Mouse (Mus musculus) heart, adult 2 months (tissue): ENCODE results near the gene Stim1. TPM values are rescaled to one million over a fixed set of nuclear protein-coding genes. Genes with fewer than 3 reads are reported as not detected.
A peak's percentile ranks its signal among the peaks of the same experiment; 100 is the strongest.

Experiments used
- DNase-seq, 2 experiments: peaks; one replicate each; pipeline ENCODE4 v3.0.0; 2021
- H3K27ac ChIP-seq: fragments of 200-600 bp; 2 replicates; pipeline ENCODE4 v1.8.1; 2022
- H3K27me3 ChIP-seq: fragments of 200-500 bp; 2 replicates; pipeline ENCODE4 v1.6.1; 2012; ENCODE audit warnings: mild to moderate bottlenecking, low read length, inconsistent platforms, mixed read lengths; ENCODE audit not compliant: control insufficient read depth, insufficient read depth
- H3K36me3 ChIP-seq: fragments of 200-500 bp; 2 replicates; pipeline ENCODE4 v1.6.1; 2012; ENCODE audit warnings: low read length, inconsistent platforms; ENCODE audit not compliant: control insufficient read depth, insufficient read depth
- H3K4me1 ChIP-seq: fragments of 200-500 bp; 2 replicates; pipeline ENCODE4 v1.6.1; 2011; ENCODE audit warnings: low read length; ENCODE audit not compliant: control insufficient read depth, insufficient read depth
- H3K4me3 ChIP-seq: fragments of 200-600 bp; 2 replicates; pipeline ENCODE4 v1.8.1; 2022
- H3K79me2 ChIP-seq: fragments of 200-500 bp; replicated peaks from 2 replicates; pipeline ENCODE4 v1.6.1; 2012; ENCODE audit warnings: mild to moderate bottlenecking, inconsistent platforms, low read length, moderate library complexity, mixed read lengths; ENCODE audit not compliant: control insufficient read depth, insufficient read depth
- H3K9ac ChIP-seq: fragments of 200-500 bp; 2 replicates; pipeline ENCODE4 v1.6.1; 2012; ENCODE audit warnings: low read depth, mild to moderate bottlenecking, control low read depth, inconsistent platforms, low read length, mixed read lengths
- CTCF ChIP-seq: fragments of 200-600 bp; IDR thresholded peaks from 2 replicates; pipeline ENCODE4 v1.8.1; 2022; ENCODE audit warnings: antibody characterized with exemption, mild to moderate bottlenecking, moderate library complexity
- EP300 ChIP-seq: fragments of 200-500 bp; IDR thresholded peaks from 2 replicates; pipeline ENCODE4 v1.6.1; 2011; ENCODE audit warnings: low read depth, low read length, control low read depth; ENCODE audit not compliant: insufficient read depth
- POLR2A ChIP-seq: fragments of 200-500 bp; IDR thresholded peaks from 2 replicates; pipeline ENCODE4 v1.6.1; 2011; ENCODE audit warnings: mild to moderate bottlenecking, low read depth, low read length, control low read depth; ENCODE audit not compliant: insufficient read depth
- WGBS: fragments of 180-500 bp; shearing (Covaris S2); methylation state at CpG from one replicate; pipeline ENCODE4 v1.1.7; 2018; 5-methylcytosine and 5-hydroxymethylcytosine counted together
- intact Hi-C: fragments of 180-260 bp; cut with DNase I; formaldehyde crosslinking; loops from one replicate; pipeline ENCODE4 v1.15.1; 2025
- polyA plus RNA-seq: library from polyadenylated mRNA; depleted of rRNA; stranded (reverse); fragments of >200 nt; gene quantifications from 2 replicates; pipeline ENCODE4 v1.2.3, GENCODE M21; 2012
- total RNA-seq, 2 experiments: library from RNA; stranded (reverse); gene quantifications; 2 replicates each; pipeline ENCODE4 v1.2.3; 2021

Stim1 gene
- total and polyA plus RNA-seq, 3 experiments: 22.8 to 24.1 (median 23.9) TPM

DNA sequence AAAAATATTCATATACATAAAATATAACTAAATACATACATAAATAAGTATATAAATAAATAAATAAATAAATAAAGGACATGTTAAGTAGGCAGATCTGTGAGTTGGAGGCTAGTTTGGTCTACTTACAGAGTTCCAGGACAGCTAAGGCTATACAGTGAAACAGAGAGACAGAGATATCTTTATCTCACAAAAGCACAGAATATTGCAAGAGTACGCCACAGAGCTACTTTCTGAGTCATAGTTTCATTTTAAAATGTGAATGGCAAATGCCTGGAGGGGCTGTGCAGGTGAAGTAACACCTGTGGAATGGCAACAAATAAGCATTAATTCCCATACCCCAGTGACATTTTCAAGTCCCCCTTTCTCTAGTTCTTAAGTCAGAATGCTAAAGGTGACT is 14.0 kb upstream of the Stim1 start:
- no peaks in the 10 kb centered on the region; the same call in 1 of the 2 replicates for H3K79me2 ChIP-seq
- no peaks in the 10 kb centered on the region for H3K36me3 ChIP-seq
- H3K4me3 ChIP-seq: no peak overlapping the region
- H3K9ac ChIP-seq: no peak overlapping the region
- WGBS: 87% methylated on average over 1 of the region's 1 CpGs
- H3K27ac ChIP-seq: no peak overlapping the region
- DNase-seq: no peak
- no peaks in the 10 kb centered on the region for H3K27me3 ChIP-seq
- intact Hi-C loops: loop anchor here (5.0 kb wide), 2 partner anchors 41 to 601 kb away; partner anchors contain the start of genes Nup98 and Pgap2
- TF ChIP-seq POLR2A: no peak
- TF ChIP-seq CTCF: no peak
- no peak for TF ChIP-seq EP300
- H3K4me1 ChIP-seq: peaks cover 1% of the 10 kb centered on the region; the same call in 1 of the 2 replicates

- H3K27ac ChIP-seq: no peak within 1 kb of the TSS
- no peaks in the 10 kb centered on the region for H3K36me3 ChIP-seq
- intact Hi-C loops: no loop called here
- peaks cover 1% of the 10 kb centered on the region; the same call in 1 of the 2 replicates for H3K4me1 ChIP-seq
- TF ChIP-seq CTCF: no peak
- no peak for TF ChIP-seq EP300
- TF ChIP-seq POLR2A: no peak
- H3K9ac ChIP-seq: no peak within 1 kb of the TSS
- no peak within 1 kb of the TSS for H3K4me3 ChIP-seq
- WGBS: 86% methylated on average over 3 of the region's 3 CpGs
- no peak for DNase-seq
- H3K79me2 ChIP-seq: no peaks in the 10 kb centered on the region
- no peaks in the 10 kb centered on the region for H3K27me3 ChIP-seq
Measured at GRCm38 (mm10) chr7:102255954-102256353, 11.7 kb upstream of the Stim1 start, which contains the start of gene Rhog. Gene Rhog, minus strand, starts transcription at chr7:102256054.

GRCm38 (mm10) chr7:102256636-102257035 is 11.0 kb upstream of the Stim1 start:
- no peak for DNase-seq
- H3K4me1 ChIP-seq: no peaks in the 10 kb centered on the region
- no peak overlapping the region for H3K9ac ChIP-seq
- H3K27ac ChIP-seq: no peak overlapping the region
- 81% methylated on average over 3 of the region's 3 CpGs for WGBS
- TF ChIP-seq POLR2A: no peak
- no peak for TF ChIP-seq EP300
- no peak for TF ChIP-seq CTCF
- no peaks in the 10 kb centered on the region for H3K27me3 ChIP-seq
- H3K36me3 ChIP-seq: no peaks in the 10 kb centered on the region
- no peaks in the 10 kb centered on the region for H3K79me2 ChIP-seq
- intact Hi-C loops: no loop called here
- no peak overlapping the region for H3K4me3 ChIP-seq

- Histone ChIP-seq H3K36me3 (no peaks in the 10 kb centered on the region), H3K9ac (no peak overlapping the region), H3K4me3 (no peak overlapping the region), H3K27me3 (no peaks in the 10 kb centered on the region), H3K27ac (no peak overlapping the region), H3K4me1 (no peaks in the 10 kb centered on the region), H3K79me2 (no peaks in the 10 kb centered on the region)
- WGBS: 19% methylated on average over 4 of the region's 4 CpGs
- peak; percentile 68 to 84 for DNase-seq
- intact Hi-C loops: loop anchor here (2.0 kb wide), 1 partner anchor 159 kb away; no protein-coding TSS in a partner anchor
- TF ChIP-seq EP300: no peak
- TF ChIP-seq CTCF: peak; percentile 71
Measured at GRCm38 (mm10) chr7:102258189-102258588, 9.4 kb upstream of the Stim1 start.

GRCm38 (mm10) chr7:102258753-102259152 is 8.9 kb upstream of the Stim1 start:
- Histone ChIP-seq H3K79me2 (no peaks in the 10 kb centered on the region), H3K27me3 (no peaks in the 10 kb centered on the region), H3K36me3 (no peaks in the 10 kb centered on the region), H3K27ac (no peak overlapping the region), H3K9ac (no peak overlapping the region), H3K4me3 (no peak overlapping the region), H3K4me1 (no peaks in the 10 kb centered on the region)
- intact Hi-C loops: loop anchor here (2.0 kb wide), 1 partner anchor 158 kb away; no protein-coding TSS in a partner anchor
- TF ChIP-seq EP300: no peak
- TF ChIP-seq CTCF: no peak
- no peak for TF ChIP-seq POLR2A
- 78% methylated on average over 3 of the region's 3 CpGs for WGBS
- no peak for DNase-seq

DNA sequence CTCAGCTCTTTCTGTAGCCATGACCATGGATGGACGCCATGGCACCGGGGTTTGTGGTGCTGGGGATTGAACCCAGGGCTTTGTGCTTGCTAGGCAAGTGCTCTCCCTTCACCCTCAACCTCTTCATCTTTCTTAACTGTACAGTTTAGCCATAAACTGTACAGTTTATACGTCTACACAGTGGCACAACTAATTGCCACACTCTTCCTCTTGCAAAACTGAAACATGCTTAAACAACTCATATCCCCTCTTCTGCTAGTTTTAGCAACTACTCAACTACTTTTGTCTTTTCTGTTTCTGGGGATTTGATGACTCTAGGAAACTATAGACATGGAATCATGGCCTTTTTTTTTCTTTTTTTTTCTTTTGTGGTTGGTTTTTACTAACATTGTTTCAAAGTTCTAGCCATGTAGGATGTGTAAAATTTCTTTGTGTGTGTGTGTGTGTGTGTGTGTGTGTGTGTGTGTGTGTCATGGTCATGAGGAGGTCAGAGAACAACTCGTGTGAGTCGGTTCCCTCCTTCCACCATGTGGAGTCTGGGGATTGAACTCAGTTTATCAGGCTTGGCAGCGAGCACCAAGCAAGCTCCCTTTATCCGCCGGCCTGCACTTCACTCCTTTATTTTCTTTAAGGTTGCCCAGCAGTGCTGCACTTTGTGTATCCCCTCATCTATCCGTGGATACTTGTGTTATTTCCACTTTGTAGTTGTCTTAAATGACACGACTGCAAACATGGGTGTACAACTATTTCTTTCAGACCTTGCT is 7.7 kb upstream of the Stim1 start:
- H3K4me3 ChIP-seq: no peak overlapping the region
- intact Hi-C loops: loop anchor here (2.0 to 10.0 kb wide), 2 partner anchors 157 to 305 kb away; partner anchors contain the start of gene Trim21
- no peaks in the 10 kb centered on the region for H3K36me3 ChIP-seq
- WGBS: 78% methylated on average over 10 of the region's 10 CpGs
- no peaks in the 10 kb centered on the region for H3K27me3 ChIP-seq
- DNase-seq: no peak
- no peaks in the 10 kb centered on the region for H3K79me2 ChIP-seq
- no peak overlapping the region for H3K9ac ChIP-seq
- no peaks in the 10 kb centered on the region for H3K4me1 ChIP-seq
- H3K27ac ChIP-seq: no peak overlapping the region
- TF ChIP-seq EP300 (no peak), CTCF (no peak), POLR2A (no peak)
